Mouse (Mus musculus) G1E (cell line): ENCODE data around the gene Glrx3. TPM values are rescaled to one million over a fixed set of nuclear protein-coding genes. Genes with fewer than 3 reads are reported as not detected.

Experiments used
- ATAC-seq: 2 replicates; pipeline ENCODE4 v1.8.0; 2016; ENCODE audit warnings: mild to moderate bottlenecking; ENCODE audit not compliant: insufficient number of reproducible peaks, poor library complexity, low FRiP score, severe bottlenecking; ENCODE audit errors: extremely low read depth
- DNase-seq: peaks from one replicate; pipeline ENCODE4 v3.0.0; 2012; ENCODE audit warnings: low spot score
- H3K27me3 ChIP-seq: 2 replicates; pipeline ENCODE4 v1.6.1; 2012; ENCODE audit warnings: mild to moderate bottlenecking, low read length, inconsistent platforms; ENCODE audit not compliant: insufficient read depth
- H3K36me3 ChIP-seq: replicated peaks from 2 replicates; pipeline ENCODE3; 2012; ENCODE audit warnings: mild to moderate bottlenecking, inconsistent platforms
- H3K4me1 ChIP-seq: 2 replicates; pipeline ENCODE4 v1.6.1; 2012; ENCODE audit warnings: low read depth, low read length, inconsistent platforms, mixed read lengths; ENCODE audit not compliant: insufficient read depth
- H3K4me3 ChIP-seq: 2 replicates; pipeline ENCODE4 v1.5.1; 2012; ENCODE audit warnings: low read depth, mild to moderate bottlenecking, inconsistent platforms, low read length, moderate library complexity, mixed read lengths
- H3K9me3 ChIP-seq: replicated peaks from 2 replicates; pipeline ENCODE4 v1.6.1; 2012; ENCODE audit warnings: inconsistent platforms
- CTCF ChIP-seq: IDR thresholded peaks from 2 replicates; pipeline ENCODE4 v1.5.1; 2012; ENCODE audit warnings: low read depth, low read length, inconsistent platforms, mixed read lengths
- GATA1 ChIP-seq: IDR thresholded peaks from 2 replicates; pipeline ENCODE4 v1.6.1; 2012; ENCODE audit warnings: borderline replicate concordance, low read length, inconsistent platforms, mixed read lengths
- GATA2 ChIP-seq: IDR thresholded peaks from 2 replicates; pipeline ENCODE4 v1.6.1; 2012; ENCODE audit warnings: low read depth, low read length, inconsistent platforms, borderline replicate concordance
- POLR2AphosphoS5 ChIP-seq: IDR thresholded peaks from 2 replicates; pipeline ENCODE4 v1.6.1; 2012; ENCODE audit warnings: low read depth, low read length, inconsistent platforms; ENCODE audit not compliant: insufficient replicate concordance
- TAL1 ChIP-seq: conservative IDR thresholded peaks from 2 replicates; pipeline ENCODE4 v1.6.1; 2012; ENCODE audit warnings: low read depth, low read length, inconsistent platforms, mixed read lengths
- polyA plus RNA-seq: library from polyadenylated mRNA; stranded (reverse); fragments of >175 nt; gene quantifications from 2 replicates; pipeline ENCODE4 v1.2.3, GENCODE M21; 2012
- total RNA-seq, 2 experiments: library from RNA; stranded (forward) in 1 of 2; stranded (reverse) in 1 of 2; fragments of 200-1000 nt in 1 of 2; fragments of >200 nt in 1 of 2; fragmentation: Nextera tagmentation in 1 of 2; gene quantifications; 2 replicates each; pipeline ENCODE4 v1.2.3; 2014 to 2017

Gene Glrx3
- 113 and 120 TPM in 2 replicates for total RNA-seq (2014; fragmentation: Nextera tagmentation)
- total RNA-seq (2017) = 171 and 187 TPM in 2 replicates
- 240 and 252 TPM in 2 replicates for polyA plus RNA-seq

GRCm38 (mm10) chr7:137437440-137438178, at the start of gene Glrx3:
Gene Glrx3 (plus strand): TSS chr7:137437614.
- peak; percentile 96 for DNase-seq
- H3K4me1 ChIP-seq = peaks cover 34% of the 10 kb centered on the region

GRCm38 (mm10) chr7:137387863-137388262, 49.6 kb upstream of the Glrx3 start:
- no peak for DNase-seq
- Histone ChIP-seq H3K4me3 (no peak overlapping the region), H3K4me1 (no peaks in the 10 kb centered on the region), H3K9me3 (no peaks in the 10 kb centered on the region), H3K36me3 (peaks cover 13% of the 10 kb centered on the region), H3K27me3 (no peaks in the 10 kb centered on the region)
- TF ChIP-seq GATA1 (no peak), TAL1 (no peak), GATA2 (no peak), CTCF (no peak), POLR2AphosphoS5 (no peak)
- ATAC-seq = no peak

More at GRCm38 (mm10) chr7:137437440-137438178, at the start of gene Glrx3:
- TF ChIP-seq POLR2AphosphoS5 = no peak
- TF ChIP-seq GATA1 = no peak
- no peak for TF ChIP-seq GATA2
- TF ChIP-seq TAL1 = no peak
- no peak for TF ChIP-seq CTCF
- Histone ChIP-seq H3K9me3 (no peaks in the 10 kb centered on the region), H3K36me3 (peaks cover 26% of the 10 kb centered on the region), H3K27me3 (no peaks in the 10 kb centered on the region; the same call in 1 of the 2 replicates), H3K4me3 (peak within 1 kb of the TSS; percentile 88)
- peak; percentile 97 for ATAC-seq

- H3K27me3 ChIP-seq = no peaks in the 10 kb centered on the region
- peaks cover 6% of the 10 kb centered on the region for H3K36me3 ChIP-seq
- H3K9me3 ChIP-seq = no peaks in the 10 kb centered on the region
- H3K4me3 ChIP-seq = no peak overlapping the region
- ATAC-seq (no peak), DNase-seq (no peak)
- H3K4me1 ChIP-seq = no peaks in the 10 kb centered on the region; the same call in 1 of the 2 replicates
- TF ChIP-seq GATA2 (no peak), TAL1 (no peak), POLR2AphosphoS5 (no peak), CTCF (no peak), GATA1 (no peak)
These were observed 42.0 kb upstream of the Glrx3 start for GRCm38 (mm10) chr7:137395421-137395820.

- TF ChIP-seq CTCF = no peak
- no peak for TF ChIP-seq GATA1
- TF ChIP-seq GATA2 = no peak
- no peak for TF ChIP-seq POLR2AphosphoS5
- TF ChIP-seq TAL1 = no peak
- Histone ChIP-seq H3K36me3 (peaks cover 6% of the 10 kb centered on the region), H3K4me3 (no peak overlapping the region), H3K27me3 (no peaks in the 10 kb centered on the region), H3K9me3 (no peaks in the 10 kb centered on the region), H3K4me1 (no peaks in the 10 kb centered on the region; the same call in 1 of the 2 replicates)
- ATAC-seq (no peak), DNase-seq (no peak)
These were observed 40.0 kb upstream of the Glrx3 start for GRCm38 (mm10) chr7:137397361-137397910.

- DNase-seq = no peak
- peaks cover 6% of the 10 kb centered on the region for H3K36me3 ChIP-seq
- no peaks in the 10 kb centered on the region for H3K9me3 ChIP-seq
- no peak for ATAC-seq
- H3K4me1 ChIP-seq = no peaks in the 10 kb centered on the region; the same call in 1 of the 2 replicates
- H3K27me3 ChIP-seq = no peaks in the 10 kb centered on the region
- TF ChIP-seq GATA2 = no peak
- H3K4me3 ChIP-seq = no peak overlapping the region
These were observed 38.4 kb upstream of the Glrx3 start for GRCm38 (mm10) chr7:137398973-137399372.

GRCm38 (mm10) chr7:137404146-137404545, 33.3 kb upstream of the Glrx3 start:
- DNase-seq (no peak), ATAC-seq (no peak)
- H3K36me3 ChIP-seq = peaks cover 10% of the 10 kb centered on the region
- peaks cover 4% of the 10 kb centered on the region; the same call in 1 of the 2 replicates for H3K4me1 ChIP-seq
- no peaks in the 10 kb centered on the region for H3K27me3 ChIP-seq
- H3K9me3 ChIP-seq = no peaks in the 10 kb centered on the region
- H3K4me3 ChIP-seq = no peak overlapping the region
- TF ChIP-seq POLR2AphosphoS5 (no peak), TAL1 (no peak), GATA2 (no peak), CTCF (no peak), GATA1 (no peak)
